ENCODE assay signal across 17 mouse cellular contexts in genomic region chr1:118294192-118294591, GRCm38 (mm10). TPM values are rescaled to one million over a fixed set of nuclear protein-coding genes. Genes with fewer than 3 reads are reported as not detected.
A peak's percentile ranks its signal among the peaks of the same experiment; 100 is the strongest.
DNase-seq lines count a peak whose midpoint lies in the region; ATAC-seq and TF ChIP-seq lines count a peak whose summit lies in the region.
"Had no signal": no experiment of that assay in that cellular context is flagged by ENCODE, and none has a peak within 500 bp of the region (broad histone marks: within the 10 kb centered on the region; RNA-seq: fewer than 3 reads in every experiment).

No protein-coding gene starts in this region.

- H3K4me3 ChIP-seq in heart, embryonic 10.5 days, result no peak overlapping the region
- H3K4me3 ChIP-seq in heart, embryonic 12.5 days, result no peak overlapping the region
- H3K4me3 ChIP-seq in liver, embryonic 13.5 days (replicated peaks), result no peak overlapping the region
- no peak overlapping the region for H3K4me3 ChIP-seq in liver, embryonic 12.5 days
- H3K4me3 ChIP-seq in midbrain, postnatal 0 days (ENCODE audit: low read depth, low read length), result no peak overlapping the region
- H3K4me3 ChIP-seq: embryonic facial prominence, embryonic 10.5 days; forebrain, embryonic 12.5 days; gastrocnemius, adult 2 months; limb, embryonic 15.5 days; lung, embryonic 15.5 days; neural tube, embryonic 13.5 days had no signal

- H3K36me3 ChIP-seq in heart, embryonic 10.5 days, result peaks cover 40% of the 10 kb centered on the region
- peaks cover 51% of the 10 kb centered on the region for H3K36me3 ChIP-seq in heart, embryonic 12.5 days
- H3K36me3 ChIP-seq in liver, embryonic 13.5 days, result peaks cover 42% of the 10 kb centered on the region
- peaks cover 53% of the 10 kb centered on the region for H3K36me3 ChIP-seq in liver, embryonic 12.5 days
- peaks cover 20% of the 10 kb centered on the region for H3K36me3 ChIP-seq in midbrain, postnatal 0 days (ENCODE audit: insufficient read depth, low read length)

- 96% methylated on average over 3 of the region's 3 CpGs for WGBS in heart, embryonic 10.5 days
- WGBS in heart, embryonic 12.5 days, result 89% methylated on average over 3 of the region's 3 CpGs
- WGBS in liver, embryonic 13.5 days (ENCODE audit: insufficient replicate concordance), result 79% methylated on average over 3 of the region's 3 CpGs
- 94% methylated on average over 3 of the region's 3 CpGs for WGBS in liver, embryonic 12.5 days (ENCODE audit: insufficient replicate concordance)
- WGBS in midbrain, postnatal 0 days, result 95% methylated on average over 3 of the region's 3 CpGs

- H3K4me1 ChIP-seq in heart, embryonic 10.5 days, result no peaks in the 10 kb centered on the region
- H3K4me1 ChIP-seq in heart, embryonic 12.5 days (replicated peaks), result no peaks in the 10 kb centered on the region
- no peaks in the 10 kb centered on the region for H3K4me1 ChIP-seq in liver, embryonic 13.5 days (replicated peaks)
- H3K4me1 ChIP-seq in liver, embryonic 12.5 days, result no peaks in the 10 kb centered on the region
- no peaks in the 10 kb centered on the region for H3K4me1 ChIP-seq in midbrain, postnatal 0 days (ENCODE audit: insufficient read depth, low read length)
- H3K4me1 ChIP-seq: embryonic facial prominence, embryonic 10.5 days; limb, embryonic 15.5 days; neural tube, embryonic 13.5 days had no signal

- H3K9me3 ChIP-seq in heart, embryonic 10.5 days, result no peaks in the 10 kb centered on the region
- H3K9me3 ChIP-seq in heart, embryonic 12.5 days (replicated peaks), result no peaks in the 10 kb centered on the region
- H3K9me3 ChIP-seq in liver, embryonic 13.5 days (replicated peaks), result no peaks in the 10 kb centered on the region
- no peaks in the 10 kb centered on the region for H3K9me3 ChIP-seq in liver, embryonic 12.5 days (replicated peaks)
- H3K9me3 ChIP-seq in midbrain, postnatal 0 days (ENCODE audit: low read length), result no peaks in the 10 kb centered on the region
- H3K9me3 ChIP-seq: embryonic facial prominence, embryonic 10.5 days; forebrain, embryonic 12.5 days; limb, embryonic 15.5 days; lung, embryonic 15.5 days; neural tube, embryonic 13.5 days had no signal

- no peak overlapping the region for H3K27ac ChIP-seq in heart, embryonic 10.5 days
- no peak overlapping the region for H3K27ac ChIP-seq in heart, embryonic 12.5 days (ENCODE audit: poor library complexity, severe bottlenecking)
- no peak overlapping the region for H3K27ac ChIP-seq in liver, embryonic 13.5 days
- H3K27ac ChIP-seq in liver, embryonic 12.5 days, result no peak overlapping the region
- no peak overlapping the region for H3K27ac ChIP-seq in midbrain, postnatal 0 days (ENCODE audit: low read depth, low read length)
- H3K27ac ChIP-seq: embryonic facial prominence, embryonic 10.5 days; gastrocnemius, adult 2 months; limb, embryonic 15.5 days; lung, embryonic 15.5 days; neural tube, embryonic 13.5 days had no signal

- ATAC-seq in heart, embryonic 12.5 days (ENCODE audit: insufficient number of reproducible peaks, low FRiP score), result no peak
- ATAC-seq in liver, embryonic 13.5 days (ENCODE audit: low read depth), result 0 out of 2 replicates have a peak, but pooled peaks have one; percentile 23
- ATAC-seq in liver, embryonic 12.5 days, result no peak
- ATAC-seq in midbrain, postnatal 0 days (ENCODE audit: low FRiP score), result 0 out of 2 replicates have a peak, but pooled peaks have one; percentile 21

- H3K27me3 ChIP-seq in heart, embryonic 10.5 days (ENCODE audit: insufficient read depth, poor library complexity, severe bottlenecking), result no peaks in the 10 kb centered on the region
- H3K27me3 ChIP-seq in heart, embryonic 12.5 days (replicated peaks), result no peaks in the 10 kb centered on the region
- no peaks in the 10 kb centered on the region for H3K27me3 ChIP-seq in liver, embryonic 13.5 days
- H3K27me3 ChIP-seq in liver, embryonic 12.5 days (replicated peaks), result no peaks in the 10 kb centered on the region
- no peaks in the 10 kb centered on the region for H3K27me3 ChIP-seq in midbrain, postnatal 0 days (ENCODE audit: insufficient read depth, low read length)
- H3K27me3 ChIP-seq: CH12.LX; forebrain, embryonic 12.5 days; limb, embryonic 15.5 days; lung, embryonic 15.5 days; neural tube, embryonic 13.5 days had no signal

- no peak for TF ChIP-seq CTCF in midbrain, postnatal 0 days (IDR thresholded peaks at IDR 0.05)

- no peak overlapping the region for H3K4me2 ChIP-seq in heart, embryonic 12.5 days
- no peak overlapping the region for H3K4me2 ChIP-seq in liver, embryonic 13.5 days
- no peak overlapping the region for H3K4me2 ChIP-seq in liver, embryonic 12.5 days
- no peak overlapping the region for H3K4me2 ChIP-seq in midbrain, postnatal 0 days (ENCODE audit: low read depth, low read length, poor library complexity, severe bottlenecking)
- H3K4me2 ChIP-seq: forebrain, embryonic 12.5 days; limb, embryonic 15.5 days; lung, embryonic 15.5 days; neural tube, embryonic 13.5 days had no signal

- DNase-seq in heart, embryonic 10.5 days (ENCODE audit: low spot score), result peak; percentile 70
- no peak for DNase-seq in liver, embryonic 13.5 days
- peak; percentile 29 for DNase-seq in 3T3-L1 (ENCODE audit: low read depth, low spot score)
- no peak for DNase-seq in midbrain, postnatal 0 days (ENCODE audit: low spot score)
- DNase-seq in adrenal gland, postnatal 25 days, result no peak
- DNase-seq: cerebellum, adult 8-10 months; gastrocnemius, adult 2 months; kidney, adult 11 months; thymus, postnatal 14 days had no signal

- H3K9ac ChIP-seq in heart, embryonic 12.5 days, result no peak overlapping the region
- H3K9ac ChIP-seq in liver, embryonic 13.5 days, result no peak overlapping the region
- H3K9ac ChIP-seq in liver, embryonic 12.5 days, result no peak overlapping the region
- H3K9ac ChIP-seq in midbrain, postnatal 0 days (replicated peaks; ENCODE audit: low read length, poor library complexity, severe bottlenecking), result no peak overlapping the region
- H3K9ac ChIP-seq: forebrain, embryonic 12.5 days; limb, embryonic 15.5 days; lung, embryonic 15.5 days; neural tube, embryonic 13.5 days had no signal

RNA-seq across cellular contexts. Expression of gene Tsn, which starts 17.3 kb away (rescaled TPM):
- polyA plus RNA-seq in heart, embryonic 10.5 days (2016; fragmentation: Nextera tagmentation; extraction: Ambion mirVana), result 221 and 282 TPM in 2 replicates
- polyA plus RNA-seq in heart, embryonic 12.5 days (2016; fragmentation: Nextera tagmentation; extraction: Ambion mirVana), result 212 and 218 TPM in 2 replicates
- 201 and 248 TPM in 2 replicates for polyA plus RNA-seq in liver, embryonic 13.5 days (2015; fragmentation: Nextera tagmentation; extraction: Ambion mirVana)
- polyA plus RNA-seq in liver, embryonic 12.5 days (2016; fragmentation: Nextera tagmentation; extraction: Ambion mirVana), result 212 and 226 TPM in 2 replicates
- 210 and 227 TPM in 2 replicates for total RNA-seq in midbrain, postnatal 0 days (2014; rRNA removed)
- 628 and 681 TPM in 2 replicates for polyA plus RNA-seq in midbrain, postnatal 0 days (2015; fragmentation: Nextera tagmentation; extraction: Ambion mirVana)
- 87.3 and 137 TPM in 2 replicates for total RNA-seq in adrenal gland, postnatal 25 days (2021)

RNA-seq across cellular contexts. Expression of gene Nifk, which starts 27.4 kb away (rescaled TPM):
- 62.2 and 82.8 TPM in 2 replicates for polyA plus RNA-seq in heart, embryonic 10.5 days (2016; fragmentation: Nextera tagmentation; extraction: Ambion mirVana)
- polyA plus RNA-seq in heart, embryonic 12.5 days (2016; fragmentation: Nextera tagmentation; extraction: Ambion mirVana), result 53.0 and 55.1 TPM in 2 replicates
- polyA plus RNA-seq in liver, embryonic 13.5 days (2015; fragmentation: Nextera tagmentation; extraction: Ambion mirVana), result 67.2 and 84.2 TPM in 2 replicates
- polyA plus RNA-seq in liver, embryonic 12.5 days (2016; fragmentation: Nextera tagmentation; extraction: Ambion mirVana), result 81.9 and 86.3 TPM in 2 replicates
- total RNA-seq in midbrain, postnatal 0 days (2014; rRNA removed), result 34.1 and 45.8 TPM in 2 replicates
- 72.9 and 78.0 TPM in 2 replicates for polyA plus RNA-seq in midbrain, postnatal 0 days (2015; fragmentation: Nextera tagmentation; extraction: Ambion mirVana)
- 41.6 and 45.8 TPM in 2 replicates for total RNA-seq in adrenal gland, postnatal 25 days (2021)

Comparison
In these comparisons a context has a peak if more than half of its experiments do, and no peak if none do; other contexts are left out.
1. ATAC-seq: peak in liver, embryonic 13.5 days (single experiment) and midbrain, postnatal 0 days (single experiment); none in heart, embryonic 12.5 days (single experiment) and liver, embryonic 12.5 days (single experiment).
2. DNase-seq: peak in heart, embryonic 10.5 days (single experiment) and 3T3-L1 (single experiment); none in liver, embryonic 13.5 days (single experiment), midbrain, postnatal 0 days (single experiment) and adrenal gland, postnatal 25 days (single experiment).